Mouse (Mus musculus) testis, adult 2 months (tissue): ENCODE data around the gene Snrpg.

Source experiments
- CTCF ChIP-seq: fragments of 200-500 bp; IDR thresholded peaks from 2 replicates; pipeline ENCODE4 v1.5.1; 2012; ENCODE audit warnings: low read depth, mild to moderate bottlenecking, inconsistent platforms, low read length, moderate library complexity; ENCODE audit not compliant: control insufficient read depth, insufficient read depth, insufficient replicate concordance
- POLR2A ChIP-seq: fragments of 200-500 bp; IDR thresholded peaks from 2 replicates; pipeline ENCODE4 v1.6.1; 2012; ENCODE audit warnings: low read depth, mild to moderate bottlenecking, inconsistent platforms, low read length, moderate library complexity; ENCODE audit not compliant: control insufficient read depth

- TF ChIP-seq CTCF (no peak), POLR2A (no peak)
These were observed 48.1 kb upstream of the Snrpg start for GRCm38 (mm10) chr6:86322991-86323390.
